Mouse (Mus musculus): Measurements from ENCODE around the gene Tas2r121. TPM values are rescaled to one million over a fixed set of nuclear protein-coding genes. Genes with fewer than 3 reads are reported as not detected.

Tas2r121 gene
- polyA plus RNA-seq (2014; fragmentation: Illumina TruSeq; extraction: RNeasy Lipid Tissue Mini Kit (QIAGEN cat#74804); ENCODE audit: insufficient read depth, low read depth, low replicate concordance) = not detected

DNA sequence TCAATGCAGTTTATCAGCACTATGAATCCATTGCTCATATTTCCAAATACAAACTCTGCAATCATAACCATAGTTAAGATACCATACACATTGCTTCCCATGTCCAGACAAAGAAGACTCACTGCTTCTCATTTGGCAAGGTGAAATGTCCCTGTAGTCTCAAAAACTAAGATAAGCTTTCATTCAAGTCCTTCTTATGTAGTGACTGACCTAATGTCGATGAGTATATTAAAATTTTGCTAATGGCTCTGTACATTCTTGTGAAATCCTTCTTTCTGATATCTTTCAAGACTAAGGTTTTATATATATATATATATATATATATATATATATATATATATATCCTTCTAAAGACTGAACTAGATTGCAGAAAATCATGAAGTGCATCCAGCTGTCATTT is at the start of gene Tas2r121:
Tas2r121 (minus strand) TSS at position 101 of the 400 bp plus-strand sequence.

GRCm38 (mm10) chr6:132737935-132738334 is 37.1 kb upstream of the Tas2r121 start, which contains the start of gene Tas2r115:
Gene Tas2r115, minus strand, starts transcription at chr6:132738035.

GRCm38 (mm10) chr6:132711828-132712227 is 11.0 kb upstream of the Tas2r121 start, which contains the start of gene Tas2r122:
Gene Tas2r122, minus strand, starts transcription at chr6:132711928.

GRCm38 (mm10) chr6:132656653-132657052 is 44.2 kb downstream of the Tas2r121 start, which contains the start of gene Tas2r120:
Gene Tas2r120, plus strand, starts transcription at chr6:132656953.

DNA sequence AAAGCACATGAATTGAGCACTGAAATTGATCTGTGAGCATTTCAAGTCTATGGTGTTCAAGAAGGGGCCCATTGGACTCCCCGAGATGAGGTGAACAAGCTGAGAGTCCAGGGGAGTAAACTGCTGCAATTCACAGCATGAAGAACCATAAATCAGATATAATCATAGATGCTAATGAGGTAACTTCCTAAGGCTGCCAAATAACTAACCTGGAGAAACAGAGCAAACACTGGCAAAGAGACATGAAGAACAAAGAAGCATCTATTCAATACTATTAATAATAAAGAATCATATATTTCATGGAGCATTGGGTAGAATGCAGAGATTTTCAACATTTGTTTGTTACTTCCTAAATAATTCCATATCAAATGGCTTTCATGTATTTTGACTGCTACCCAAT is 49.4 kb downstream of the Tas2r121 start, which contains the start of gene A630073D07Rik:
A630073D07Rik (minus strand) TSS at position 101 of the 400 bp plus-strand sequence.

Other genes starting within 250 kb of the Tas2r121 start
- gene Prh1, start 131.2 kb downstream of the Tas2r121 start, polyA plus RNA-seq (2014; fragmentation: Illumina TruSeq; extraction: RNeasy Lipid Tissue Mini Kit (QIAGEN cat#74804); ENCODE audit: insufficient read depth, low read depth, low replicate concordance) = not detected
- gene Prp2, start 105.1 kb downstream of the Tas2r121 start, polyA plus RNA-seq (2014; fragmentation: Illumina TruSeq; extraction: RNeasy Lipid Tissue Mini Kit (QIAGEN cat#74804); ENCODE audit: insufficient read depth, low read depth, low replicate concordance) = not detected
- gene A630073D07Rik, start 49.5 kb downstream of the Tas2r121 start, polyA plus RNA-seq (2014; fragmentation: Illumina TruSeq; extraction: RNeasy Lipid Tissue Mini Kit (QIAGEN cat#74804); ENCODE audit: insufficient read depth, low read depth, low replicate concordance) = not detected
- not detected for gene Tas2r120, start 44.1 kb downstream of the Tas2r121 start, polyA plus RNA-seq (2014; fragmentation: Illumina TruSeq; extraction: RNeasy Lipid Tissue Mini Kit (QIAGEN cat#74804); ENCODE audit: insufficient read depth, low read depth, low replicate concordance)
- not detected for gene Tas2r122, start 10.9 kb upstream of the Tas2r121 start, polyA plus RNA-seq (2014; fragmentation: Illumina TruSeq; extraction: RNeasy Lipid Tissue Mini Kit (QIAGEN cat#74804); ENCODE audit: insufficient read depth, low read depth, low replicate concordance)
- gene Tas2r115, start 37.0 kb upstream of the Tas2r121 start, polyA plus RNA-seq (2014; fragmentation: Illumina TruSeq; extraction: RNeasy Lipid Tissue Mini Kit (QIAGEN cat#74804); ENCODE audit: insufficient read depth, low read depth, low replicate concordance) = not detected
- not detected for gene Tas2r124, start 53.7 kb upstream of the Tas2r121 start, polyA plus RNA-seq (2014; fragmentation: Illumina TruSeq; extraction: RNeasy Lipid Tissue Mini Kit (QIAGEN cat#74804); ENCODE audit: insufficient read depth, low read depth, low replicate concordance)
- not detected for gene Tas2r102, start 61.1 kb upstream of the Tas2r121 start, polyA plus RNA-seq (2014; fragmentation: Illumina TruSeq; extraction: RNeasy Lipid Tissue Mini Kit (QIAGEN cat#74804); ENCODE audit: insufficient read depth, low read depth, low replicate concordance)
- gene Tas2r136, start 77.2 kb upstream of the Tas2r121 start, polyA plus RNA-seq (2014; fragmentation: Illumina TruSeq; extraction: RNeasy Lipid Tissue Mini Kit (QIAGEN cat#74804); ENCODE audit: insufficient read depth, low read depth, low replicate concordance) = not detected
- gene Tas2r117, start 101.8 kb upstream of the Tas2r121 start, polyA plus RNA-seq (2014; fragmentation: Illumina TruSeq; extraction: RNeasy Lipid Tissue Mini Kit (QIAGEN cat#74804); ENCODE audit: insufficient read depth, low read depth, low replicate concordance) = not detected
- gene Tas2r123, start 146.1 kb upstream of the Tas2r121 start, polyA plus RNA-seq (2014; fragmentation: Illumina TruSeq; extraction: RNeasy Lipid Tissue Mini Kit (QIAGEN cat#74804); ENCODE audit: insufficient read depth, low read depth, low replicate concordance) = not detected
- gene Tas2r116, start 154.4 kb upstream of the Tas2r121 start, polyA plus RNA-seq (2014; fragmentation: Illumina TruSeq; extraction: RNeasy Lipid Tissue Mini Kit (QIAGEN cat#74804); ENCODE audit: insufficient read depth, low read depth, low replicate concordance) = not detected
- gene Tas2r110, start 167.0 kb upstream of the Tas2r121 start, polyA plus RNA-seq (2014; fragmentation: Illumina TruSeq; extraction: RNeasy Lipid Tissue Mini Kit (QIAGEN cat#74804); ENCODE audit: insufficient read depth, low read depth, low replicate concordance) = not detected
- not detected for gene Tas2r113, start 192.0 kb upstream of the Tas2r121 start, polyA plus RNA-seq (2014; fragmentation: Illumina TruSeq; extraction: RNeasy Lipid Tissue Mini Kit (QIAGEN cat#74804); ENCODE audit: insufficient read depth, low read depth, low replicate concordance)
- gene Tas2r125, start 208.6 kb upstream of the Tas2r121 start, polyA plus RNA-seq (2014; fragmentation: Illumina TruSeq; extraction: RNeasy Lipid Tissue Mini Kit (QIAGEN cat#74804); ENCODE audit: insufficient read depth, low read depth, low replicate concordance) = not detected